Mouse (Mus musculus) layer of hippocampus, postnatal 14 days (tissue): Measurements from ENCODE around the gene Efhd2. TPM values are rescaled to one million over a fixed set of nuclear protein-coding genes. Genes with fewer than 3 reads are reported as not detected.

Source experiments
- DNase-seq, 2 experiments: peaks; one replicate each; pipeline ENCODE4 v3.0.0; 2021 to 2022; ENCODE audit warnings: low spot score in 2 of 2, mixed read lengths in 1 of 2
- total RNA-seq, 2 experiments: library from RNA; stranded (reverse); gene quantifications; 2 replicates each; pipeline ENCODE4 v1.2.3; 2021

Gene Efhd2
- total RNA-seq, 2 experiments from 2014 or later: 55.2 to 60.4 TPM

DNA sequence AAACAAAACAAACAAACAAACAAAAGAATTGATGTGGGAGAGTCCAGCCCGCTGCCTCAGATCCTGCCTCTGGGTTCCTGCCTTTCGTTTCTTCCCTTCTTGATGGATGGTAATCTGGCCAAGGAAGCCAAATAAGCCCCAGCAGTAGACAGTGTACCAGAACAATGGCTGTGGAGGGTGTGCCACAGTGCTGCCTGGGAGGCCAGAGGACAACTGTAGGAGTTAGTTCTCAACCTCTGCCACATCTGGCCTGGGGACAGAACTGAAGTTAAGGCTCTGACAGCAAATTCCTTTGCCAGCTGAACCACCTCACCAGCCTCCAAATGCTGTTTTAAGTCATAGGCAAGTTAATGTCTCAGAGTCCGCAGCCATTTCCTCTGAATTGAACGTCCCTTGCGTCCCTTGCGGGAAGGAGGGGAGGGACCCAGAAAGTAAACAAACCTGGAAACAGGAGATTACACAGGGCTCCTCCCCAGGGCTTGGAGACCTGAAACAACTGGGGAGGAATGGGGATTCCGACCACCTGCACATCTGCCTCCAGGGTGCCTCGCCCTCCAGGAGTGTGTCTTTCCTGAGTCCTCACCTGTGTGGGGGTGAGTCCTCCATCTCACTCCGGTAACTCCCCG is 6.7 kb upstream of the Efhd2 start:
- no peak for DNase-seq

DNA sequence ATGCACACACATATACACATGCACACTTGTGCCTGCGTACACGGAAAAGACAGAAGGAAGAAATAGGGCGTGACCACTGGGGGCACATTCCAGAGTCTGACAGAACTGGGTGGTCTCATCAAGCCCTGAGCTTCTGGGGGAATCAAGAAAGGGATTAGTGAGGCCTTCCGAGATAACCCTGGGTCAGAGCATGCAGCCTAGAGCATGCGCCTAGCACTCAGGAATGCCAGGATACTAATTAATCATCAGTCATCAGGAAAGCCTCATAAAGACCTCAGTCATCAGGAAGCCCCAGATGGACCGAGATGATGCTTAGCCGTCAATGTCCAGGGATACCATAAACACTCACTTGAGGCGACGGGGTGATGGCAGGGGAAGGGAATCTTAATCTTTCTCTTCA is 5.2 kb upstream of the Efhd2 start:
- no peak for DNase-seq

DNA sequence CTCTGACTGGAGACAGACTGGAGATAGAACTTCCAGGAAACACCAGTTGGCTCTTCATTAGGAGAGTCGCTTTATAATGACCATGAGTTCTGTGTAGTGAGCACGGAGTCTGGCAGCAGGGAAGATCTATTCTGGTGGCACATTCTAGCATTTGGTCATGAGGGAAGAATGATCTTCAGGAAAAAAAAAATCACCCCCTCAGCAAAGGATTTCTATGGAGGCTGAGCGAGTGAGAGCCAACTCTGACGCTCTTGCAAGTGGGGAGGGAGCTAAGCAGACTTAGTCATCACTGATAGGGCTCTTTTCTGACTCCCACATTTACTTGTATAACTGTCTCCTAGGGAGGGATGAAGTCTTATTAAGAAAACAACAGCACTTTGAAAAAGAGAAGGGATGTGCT is 4.4 kb upstream of the Efhd2 start:
- DNase-seq: no peak

DNA sequence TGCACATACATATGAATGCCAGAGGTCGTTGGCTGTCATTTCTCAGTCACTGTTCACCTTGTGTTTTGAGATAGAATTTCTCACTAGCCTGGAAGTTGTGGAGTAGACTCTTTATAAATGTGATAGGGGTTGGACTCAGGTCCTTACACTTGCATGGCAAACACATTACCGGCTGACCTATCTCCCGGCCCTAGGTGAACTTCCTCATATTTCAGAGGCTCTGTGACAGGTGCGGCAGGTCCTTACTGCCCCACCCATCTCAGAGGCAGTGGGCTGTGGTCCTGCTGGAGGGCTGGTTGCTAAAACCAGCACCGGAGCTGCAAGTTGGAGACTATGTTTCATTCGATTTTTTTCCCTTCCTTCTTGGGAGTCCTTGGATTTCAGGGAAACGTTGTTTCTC is 3.9 kb upstream of the Efhd2 start:
- DNase-seq: no peak

DNA sequence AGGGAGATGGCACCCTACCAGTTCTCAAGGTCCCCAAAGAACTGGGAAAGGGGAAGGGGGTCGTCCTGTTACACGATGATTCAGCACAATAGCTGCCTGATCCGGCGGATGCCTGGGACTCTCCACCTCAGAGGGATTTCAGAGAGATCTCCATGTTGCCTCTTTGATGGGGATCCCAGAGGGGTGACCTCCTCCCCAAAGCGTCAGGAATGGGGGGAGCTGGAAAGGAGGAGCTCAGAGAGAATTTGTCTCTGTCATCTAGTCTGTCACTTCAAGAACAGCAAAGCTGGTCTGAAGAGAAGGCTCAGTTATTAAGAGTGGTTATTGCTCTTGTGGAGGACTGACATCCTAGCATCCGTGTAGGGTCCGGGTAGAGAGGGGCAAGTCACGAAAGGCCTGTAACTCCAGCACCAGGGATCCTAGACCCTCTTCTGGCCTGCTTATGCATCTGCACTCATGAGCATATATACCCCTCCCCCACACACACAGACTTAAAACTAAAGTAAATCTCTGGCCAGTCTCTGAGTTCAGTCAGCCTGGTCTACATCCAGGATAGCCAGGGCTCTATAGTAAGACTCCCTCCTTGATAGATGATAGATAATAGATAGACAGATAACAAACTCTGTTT is 875 bp upstream of the Efhd2 start:
- no peak for DNase-seq

DNA sequence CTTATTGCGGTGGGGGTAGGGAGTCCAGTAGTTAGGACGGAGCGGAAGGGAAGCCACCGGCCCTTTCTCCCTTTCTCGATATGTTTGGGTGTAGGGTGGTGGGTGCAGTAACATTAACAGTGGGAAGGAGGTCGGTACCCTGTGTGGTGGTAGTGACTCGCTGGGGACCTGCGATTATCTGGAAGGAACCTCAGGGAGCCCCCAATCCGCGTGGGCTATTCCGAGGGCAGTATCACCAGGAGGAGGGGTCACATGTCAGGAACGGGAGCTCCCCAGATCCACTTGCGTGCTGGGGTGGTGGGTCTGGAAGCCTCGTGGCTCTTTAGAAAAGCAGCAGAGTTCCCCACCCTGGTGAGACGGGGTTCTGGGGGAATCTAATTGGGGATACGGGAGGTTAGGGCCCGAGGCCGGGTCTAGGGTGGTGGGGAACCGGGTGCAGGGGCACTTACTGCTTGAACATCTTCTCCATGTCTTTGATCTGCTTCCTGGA is 564 bp downstream of the Efhd2 start:
- DNase-seq: no peak

DNA sequence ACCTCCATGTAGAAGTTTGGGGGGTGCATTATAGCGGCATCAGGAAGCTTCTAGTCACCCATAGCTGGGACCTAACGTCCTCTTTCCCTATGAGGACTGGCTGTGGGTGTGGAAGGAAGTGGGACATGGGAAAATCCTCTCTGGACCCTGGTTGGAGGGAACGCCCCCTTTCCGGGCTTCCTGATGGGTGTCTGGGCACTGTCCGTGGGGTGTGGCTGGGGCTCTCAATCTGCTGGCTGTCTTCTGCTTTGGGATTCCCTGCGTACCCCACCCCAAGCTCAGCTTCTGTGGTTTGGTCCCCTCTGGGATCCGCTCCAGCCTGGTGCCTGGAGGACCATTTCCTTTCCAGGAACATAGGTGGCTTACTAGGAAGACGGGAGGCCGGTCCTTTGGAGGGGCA is 1.7 kb downstream of the Efhd2 start:
- no peak for DNase-seq

DNA sequence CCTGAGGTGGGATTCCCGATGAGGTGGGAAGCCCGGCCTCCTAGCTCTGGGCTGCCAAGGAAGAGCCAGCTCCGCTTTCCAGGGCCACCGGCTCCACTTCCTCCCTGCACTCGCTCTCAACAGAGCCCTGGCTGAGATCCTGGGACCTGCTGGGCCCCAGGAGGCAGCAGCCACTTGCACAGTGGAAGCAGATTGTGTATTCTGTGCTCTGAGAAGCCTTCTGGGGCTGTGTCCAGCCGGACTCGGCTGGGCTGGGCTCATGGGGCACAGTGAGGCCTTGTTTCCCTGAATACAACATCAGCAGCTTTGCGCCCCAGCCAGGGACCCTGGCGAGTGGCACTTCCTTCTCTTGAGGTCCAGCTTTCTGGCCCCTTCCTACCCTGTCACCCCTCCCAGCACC is 2.8 kb downstream of the Efhd2 start:
- DNase-seq: peak; percentile 59 to 86

DNA sequence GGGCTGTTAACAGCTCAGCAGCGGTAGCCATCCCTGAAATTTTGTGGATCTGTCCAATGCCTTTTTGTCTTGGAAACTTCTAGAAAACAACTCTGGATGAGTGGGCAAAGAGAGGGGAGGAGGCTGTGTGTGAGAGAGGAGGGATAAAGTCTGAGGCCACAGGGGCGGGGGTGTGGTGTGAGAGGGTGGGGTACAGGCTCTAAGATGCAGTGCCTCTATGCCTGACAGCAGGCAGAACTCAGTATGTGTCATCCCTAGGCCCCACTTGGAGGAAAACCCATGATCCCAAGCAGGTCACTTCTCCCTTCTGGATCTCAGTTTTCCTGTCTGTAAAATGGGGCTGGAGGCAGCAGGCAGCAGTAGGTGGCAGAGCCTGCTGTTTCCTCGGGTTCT is 3.4 kb downstream of the Efhd2 start:
- DNase-seq: no peak

DNA sequence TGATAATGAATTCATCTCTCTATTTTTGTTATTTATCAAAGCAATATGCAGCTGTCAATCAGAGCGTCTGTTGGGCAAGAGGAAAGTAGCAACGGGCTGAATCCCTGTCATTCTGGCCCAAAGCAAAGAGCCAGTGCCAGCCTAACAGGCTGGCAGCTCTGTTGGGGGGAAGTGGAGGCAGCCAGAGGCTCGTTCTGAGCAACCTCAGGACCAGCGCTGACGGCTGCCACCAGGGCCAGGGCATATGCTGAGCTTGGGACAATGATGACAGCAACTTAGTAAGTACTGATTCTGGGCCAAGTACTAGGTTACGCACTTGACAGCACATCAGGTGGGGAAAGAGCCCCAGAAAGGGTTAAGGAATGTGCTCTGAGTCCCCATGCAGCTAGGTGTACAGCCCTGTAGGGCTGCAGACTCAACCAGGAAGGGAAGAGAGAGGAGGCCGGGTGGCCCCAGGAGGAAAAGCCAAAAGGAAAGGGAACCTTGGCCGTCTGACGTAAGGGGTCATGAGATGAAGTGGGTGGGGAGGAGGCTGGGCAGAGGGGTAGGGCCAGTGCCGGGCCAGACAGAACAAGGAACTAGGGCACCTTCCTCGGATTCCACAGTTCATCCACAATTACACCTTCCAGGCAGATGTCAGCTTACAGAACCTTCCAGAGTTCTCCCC is 3.9 kb downstream of the Efhd2 start:
- DNase-seq: no peak

DNA sequence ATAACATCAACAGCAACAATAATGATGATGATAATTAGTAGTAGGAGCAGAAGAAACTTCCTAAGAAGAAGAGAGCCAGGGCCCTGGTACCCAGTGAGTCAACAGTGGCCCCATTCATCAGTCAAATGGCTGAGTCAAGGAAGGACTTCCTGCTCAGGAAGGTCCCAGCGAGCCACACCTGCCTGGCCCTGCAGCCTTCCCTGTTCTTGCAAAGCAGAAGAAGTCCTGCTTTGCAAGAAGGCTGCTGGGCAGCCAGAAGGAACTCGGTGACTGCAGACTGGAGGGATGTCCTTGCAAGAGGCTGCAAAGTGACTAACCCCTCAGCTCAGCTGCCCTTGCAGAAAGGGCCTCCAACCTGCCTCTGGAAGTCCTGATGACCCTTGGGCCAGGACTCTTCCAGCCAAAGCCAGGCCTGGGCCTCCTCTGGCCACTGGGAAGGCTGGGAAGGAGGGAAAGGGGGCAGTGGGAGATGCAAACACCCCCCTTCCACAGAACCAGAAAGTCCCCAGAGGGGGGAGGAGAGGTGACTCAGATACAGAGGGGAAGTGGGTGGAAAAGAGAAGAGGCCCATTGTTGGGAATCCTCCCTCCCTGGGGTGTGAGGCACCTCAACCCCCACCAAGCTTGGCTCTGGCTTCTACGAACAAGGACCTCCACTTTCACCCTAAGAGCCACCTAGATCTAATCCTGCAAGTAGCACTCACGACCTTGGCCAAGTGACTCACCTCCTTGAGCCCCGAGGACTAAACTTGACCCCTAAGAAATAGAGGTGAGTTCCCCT is 5.1 kb downstream of the Efhd2 start:
- no peak for DNase-seq

DNA sequence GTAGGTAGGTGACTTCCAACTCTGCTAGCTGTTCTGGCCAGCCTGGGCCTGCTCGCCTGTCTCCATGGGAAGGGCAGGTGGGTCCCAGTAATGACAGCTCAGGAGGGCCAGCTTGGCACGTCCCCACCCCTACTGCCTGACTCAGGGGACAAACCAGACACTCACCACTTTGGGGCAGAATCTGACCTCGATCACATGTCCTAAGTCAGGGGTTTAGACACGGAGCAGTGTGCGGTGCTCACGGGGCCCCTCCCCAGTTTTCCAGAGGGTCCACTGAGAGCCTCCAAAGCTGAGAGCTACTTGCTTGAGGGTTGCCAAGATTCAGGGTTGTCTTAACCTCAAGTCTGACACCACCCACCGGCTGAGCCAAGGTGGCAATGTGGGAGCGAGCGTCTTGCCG is 6.7 kb downstream of the Efhd2 start:
- no peak for DNase-seq

DNA sequence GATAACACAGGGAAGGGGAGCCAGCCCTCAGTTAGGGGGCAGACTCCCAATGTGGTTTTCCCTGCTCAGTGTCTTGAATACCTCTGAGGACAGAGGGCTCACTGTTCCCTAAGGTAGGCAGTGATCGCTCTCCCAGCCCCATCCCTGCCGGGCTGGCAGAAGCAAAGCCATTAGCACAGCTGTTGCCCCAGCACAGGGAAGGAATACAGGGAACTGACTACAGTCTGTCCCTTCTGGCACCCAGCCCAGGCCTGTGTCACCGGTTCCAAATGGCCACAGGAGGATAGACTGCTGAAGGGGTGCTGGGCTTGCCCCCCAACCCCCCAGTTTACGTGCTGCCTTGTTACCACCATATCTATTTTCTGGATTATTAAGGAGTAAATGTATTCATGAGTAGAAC is 7.2 kb downstream of the Efhd2 start:
- DNase-seq: peak; percentile 59 to 77

DNA sequence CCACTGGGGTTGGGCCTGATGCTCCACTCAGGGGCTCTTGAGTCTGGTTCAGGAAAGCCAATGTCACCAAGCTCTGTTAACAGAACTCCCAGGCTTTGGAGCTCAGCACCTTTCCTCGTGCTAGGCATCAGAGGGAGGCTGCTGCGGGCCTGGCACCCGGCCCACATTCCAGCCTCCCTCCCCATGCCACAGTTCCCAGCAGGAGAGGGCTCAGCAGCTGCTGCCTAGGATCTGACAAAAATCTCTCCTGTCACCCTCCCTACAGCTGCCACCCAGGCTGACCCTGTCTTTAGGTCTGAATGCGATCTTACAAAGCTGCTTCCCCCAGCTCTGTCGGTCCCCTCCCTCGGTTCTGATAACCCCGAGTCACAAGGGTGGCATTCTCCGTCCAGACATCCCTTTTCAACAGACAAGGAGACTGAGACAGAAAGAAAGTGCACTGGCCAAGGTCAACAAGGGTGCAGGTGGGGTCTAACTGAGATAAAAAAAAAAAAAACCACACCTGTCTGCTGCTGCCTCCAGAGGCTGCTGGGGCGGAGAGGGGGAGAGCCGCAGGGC is 7.7 kb downstream of the Efhd2 start:
- DNase-seq: no peak

DNA sequence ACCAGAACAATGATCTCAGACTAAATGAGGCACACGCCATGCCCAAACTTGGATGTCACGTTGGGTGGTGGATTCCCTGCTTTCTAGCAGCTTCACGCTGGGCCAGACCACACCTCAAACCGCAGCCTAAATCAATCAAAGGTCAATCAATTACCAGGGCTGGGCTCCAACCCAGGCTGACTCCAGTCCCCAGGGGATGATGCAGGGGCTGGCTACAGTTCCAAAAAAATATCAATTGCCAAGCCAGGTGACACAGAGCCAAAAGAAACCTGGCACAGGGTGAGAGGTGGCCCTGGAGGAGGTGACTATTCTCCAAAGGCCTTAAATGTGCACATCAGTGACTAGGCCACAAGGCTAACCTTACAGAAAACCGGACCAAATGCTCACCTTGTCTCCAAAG is 9.1 kb downstream of the Efhd2 start:
- DNase-seq: no peak

DNA sequence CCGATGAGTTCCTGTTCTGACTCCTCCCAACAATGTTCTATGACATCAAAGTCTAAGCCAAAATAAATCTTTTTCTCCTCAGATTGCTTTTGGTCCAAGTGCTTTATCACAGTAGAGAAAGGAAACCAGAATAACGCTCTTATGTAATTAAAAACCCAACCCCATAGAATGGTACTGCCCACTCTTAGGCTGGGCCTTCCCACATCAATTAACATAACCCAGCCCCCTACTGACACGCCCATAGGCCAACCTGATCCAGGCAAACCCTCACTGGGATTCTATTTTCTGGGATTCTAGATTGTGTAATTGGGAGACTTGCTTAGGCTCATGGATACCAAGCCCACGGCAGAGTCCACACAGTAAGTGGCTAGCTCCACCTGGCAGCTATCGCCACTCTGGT is 9.7 kb downstream of the Efhd2 start:
- no peak for DNase-seq

DNA sequence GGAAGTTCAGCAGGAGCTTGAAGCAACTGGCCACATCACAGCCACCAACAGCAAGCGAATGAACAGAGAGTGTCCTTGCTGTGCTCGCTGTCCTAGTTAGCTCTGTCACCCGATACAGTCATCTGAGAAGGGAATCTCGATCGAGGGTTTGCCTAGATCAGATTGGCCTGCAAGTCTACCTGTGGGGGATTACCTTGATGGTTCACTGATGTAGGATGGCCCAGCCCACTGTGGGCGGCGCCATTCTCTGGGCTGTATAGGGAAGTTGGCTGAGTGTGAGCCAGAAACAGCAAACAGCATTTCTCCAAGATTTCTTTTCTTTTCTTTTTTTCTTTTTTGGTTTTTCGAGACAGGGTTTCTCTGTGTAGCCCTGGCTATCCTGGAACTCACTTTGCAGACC is 10.2 kb downstream of the Efhd2 start:
- DNase-seq: no peak

DNA sequence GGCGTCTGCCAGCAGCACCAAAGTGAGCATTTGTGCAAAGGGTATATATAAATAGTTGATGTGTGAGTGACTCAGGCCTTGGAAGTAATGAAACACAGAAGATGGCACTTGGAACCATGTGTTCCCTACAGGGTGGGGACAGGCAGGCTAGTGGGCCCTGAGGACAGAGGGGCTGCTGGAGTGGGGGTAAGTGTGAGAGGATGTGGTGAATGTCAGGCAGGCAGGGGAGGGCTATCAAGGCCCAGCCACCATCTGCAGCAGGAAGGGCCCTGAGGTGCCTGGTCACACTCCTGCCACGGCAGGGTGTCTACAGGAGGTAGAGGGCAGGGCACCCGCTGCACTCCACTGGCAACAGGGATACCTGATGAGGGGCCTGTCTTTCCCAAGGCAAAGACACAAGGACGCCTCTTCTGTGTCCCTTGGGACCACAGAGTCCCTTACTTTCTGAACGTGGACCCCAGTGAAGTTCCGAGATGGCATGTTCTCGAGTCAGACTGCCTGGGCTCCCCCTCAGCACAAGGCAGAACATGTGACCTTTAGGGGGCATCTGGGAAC is 10.9 kb downstream of the Efhd2 start:
- no peak for DNase-seq

DNA sequence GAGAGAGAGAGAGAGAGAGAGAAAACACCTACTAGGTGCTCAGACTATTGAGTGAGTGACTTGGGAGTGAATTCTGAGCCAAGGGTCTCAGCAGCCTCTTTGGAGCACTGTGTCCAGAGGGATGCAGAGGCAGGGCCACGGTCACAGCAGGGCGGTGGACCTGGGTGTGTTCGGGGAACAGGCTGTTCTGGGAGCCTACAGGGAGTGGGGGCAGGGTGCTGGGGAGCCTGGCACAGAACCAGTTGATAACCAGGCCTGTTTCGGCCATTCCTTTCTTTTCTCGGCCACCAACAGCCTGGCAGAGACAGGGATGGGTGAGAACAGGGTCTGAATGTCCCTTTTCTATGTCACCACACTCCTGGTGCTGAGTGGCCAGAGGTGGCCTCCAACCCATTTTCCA is 11.9 kb downstream of the Efhd2 start:
- DNase-seq: no peak

DNA sequence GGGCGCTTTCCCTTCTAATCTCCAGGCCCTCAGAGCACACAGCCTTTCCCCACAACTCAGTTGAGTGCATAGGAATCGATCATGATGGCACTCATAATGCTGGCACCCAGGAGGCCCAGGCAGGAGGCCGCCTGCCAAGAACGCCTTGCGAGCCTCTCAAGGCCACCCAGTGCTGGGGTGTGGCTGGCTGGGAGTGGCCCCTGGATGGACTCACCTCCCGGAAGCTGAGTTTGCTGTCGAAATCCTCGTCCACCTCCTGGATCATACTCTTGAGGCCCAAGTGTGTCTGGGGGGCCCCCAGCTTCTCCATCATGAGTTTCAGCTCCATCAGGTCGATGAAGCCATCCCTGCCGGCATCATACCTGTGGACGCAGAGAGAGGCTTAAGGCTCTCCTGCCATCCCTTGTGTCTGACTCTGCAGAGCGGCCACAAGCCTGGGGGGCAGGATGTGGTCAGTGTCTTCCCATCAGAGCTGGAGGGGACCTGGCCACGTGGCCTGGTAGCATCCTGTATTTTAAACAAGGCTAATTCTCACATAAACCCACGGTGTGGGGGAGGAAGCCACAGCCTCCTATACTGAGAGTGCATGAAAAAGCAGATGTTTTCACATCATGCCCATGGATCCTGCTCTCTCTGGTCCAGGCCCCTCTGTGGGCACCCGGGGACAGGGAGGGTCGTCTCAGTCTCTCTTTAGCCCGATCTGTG is 13.0 kb downstream of the Efhd2 start:
- no peak for DNase-seq
